Mouse (Mus musculus) megakaryocyte-erythroid progenitor cell, adult 5-6 weeks (primary cell): ENCODE data around the gene Csnk2a1. TPM values are rescaled to one million over a fixed set of nuclear protein-coding genes. Genes with fewer than 3 reads are reported as not detected.
A peak's percentile ranks its signal among the peaks of the same experiment; 100 is the strongest.

Source experiments
- ATAC-seq: replicated peaks from 2 replicates; pipeline ENCODE4 v1.8.0; 2016; ENCODE audit warnings: mild to moderate bottlenecking, inconsistent platforms; ENCODE audit not compliant: severe bottlenecking, poor library complexity, low FRiP score, low TSS enrichment
- total RNA-seq, 2 experiments: library from RNA; stranded (forward) in 1 of 2; stranded (reverse) in 1 of 2; fragments of 200-1000, 215-1000 nt in 1 of 2; fragments of >200 nt in 1 of 2; fragmentation: Nextera tagmentation in 1 of 2; gene quantifications; 2 replicates each; pipeline ENCODE4 v1.2.3; 2014 to 2017

Csnk2a1 gene
- total RNA-seq, 2 experiments from 2014 or later = 109 to 158 TPM

GRCm38 (mm10) chr2:152313926-152314325, 87.3 kb downstream of the Csnk2a1 start:
- no peak for ATAC-seq

- no peak for ATAC-seq
Observed at GRCm38 (mm10) chr2:152317054-152317453, 90.4 kb downstream of the Csnk2a1 start.

GRCm38 (mm10) chr2:152321558-152321957, 94.9 kb downstream of the Csnk2a1 start:
- no peak for ATAC-seq

GRCm38 (mm10) chr2:152322198-152322597, 95.6 kb downstream of the Csnk2a1 start:
- ATAC-seq = no peak

GRCm38 (mm10) chr2:152323971-152324370, 97.3 kb downstream of the Csnk2a1 start:
- ATAC-seq = no peak

GRCm38 (mm10) chr2:152324842-152325241, 98.2 kb downstream of the Csnk2a1 start:
- ATAC-seq = no peak

GRCm38 (mm10) chr2:152326157-152326556, 99.5 kb downstream of the Csnk2a1 start:
- no peak for ATAC-seq

GRCm38 (mm10) chr2:152326654-152327053, 100.0 kb downstream of the Csnk2a1 start:
- ATAC-seq = no peak

GRCm38 (mm10) chr2:152327980-152328379, 101.3 kb downstream of the Csnk2a1 start:
- no peak for ATAC-seq

GRCm38 (mm10) chr2:152330858-152331423, 104.3 kb downstream of the Csnk2a1 start:
- ATAC-seq = peak; percentile 69

Other genes starting within 250 kb of the Csnk2a1 start
- gene Fam110a, start 246.6 kb upstream of the Csnk2a1 start, total RNA-seq (2014; fragmentation: Nextera tagmentation) = 3.7 and 9.1 TPM in 2 replicates
- 0.50 and 1.6 TPM in 2 replicates for gene Fam110a, start 246.6 kb upstream of the Csnk2a1 start, total RNA-seq (2017)
- 0.42 and 1.4 TPM in 2 replicates for gene Slc52a3, start 230.3 kb upstream of the Csnk2a1 start, total RNA-seq (2014; fragmentation: Nextera tagmentation)
- 0.34 and 0.80 TPM in 2 replicates for gene Slc52a3, start 230.3 kb upstream of the Csnk2a1 start, total RNA-seq (2017)
- not detected in 2 replicates for gene Scrt2, start 145.3 kb upstream of the Csnk2a1 start, total RNA-seq (2014; fragmentation: Nextera tagmentation)
- gene Scrt2, start 145.3 kb upstream of the Csnk2a1 start, total RNA-seq (2017) = not detected in 2 replicates
- gene Srxn1, start 121.3 kb upstream of the Csnk2a1 start, total RNA-seq (2014; fragmentation: Nextera tagmentation) = 2.2 and 2.6 TPM in 2 replicates
- gene Srxn1, start 121.3 kb upstream of the Csnk2a1 start, total RNA-seq (2017) = 5.8 and 14.0 TPM in 2 replicates
- 1.0 TPM in 1 of 2 replicates, not detected in the other for gene Tcf15, start 83.3 kb upstream of the Csnk2a1 start, total RNA-seq (2014; fragmentation: Nextera tagmentation)
- gene Tcf15, start 83.3 kb upstream of the Csnk2a1 start, total RNA-seq (2017) = 2.1 and 4.3 TPM in 2 replicates
- gene Tbc1d20, start 67.0 kb downstream of the Csnk2a1 start, total RNA-seq (2014; fragmentation: Nextera tagmentation) = 23.5 and 27.8 TPM in 2 replicates
- 11.7 and 12.0 TPM in 2 replicates for gene Tbc1d20, start 67.0 kb downstream of the Csnk2a1 start, total RNA-seq (2017)
- 120 and 125 TPM in 2 replicates for gene Rbck1, start 105.8 kb downstream of the Csnk2a1 start, total RNA-seq (2014; fragmentation: Nextera tagmentation)
- 50.3 and 57.0 TPM in 2 replicates for gene Rbck1, start 105.8 kb downstream of the Csnk2a1 start, total RNA-seq (2017)
- 1.0 TPM in 1 of 2 replicates, not detected in the other for gene Trib3, start 117.2 kb downstream of the Csnk2a1 start, total RNA-seq (2014; fragmentation: Nextera tagmentation)
- not detected in 2 replicates for gene Trib3, start 117.2 kb downstream of the Csnk2a1 start, total RNA-seq (2017)
- gene Nrsn2, start 149.8 kb downstream of the Csnk2a1 start, total RNA-seq (2014; fragmentation: Nextera tagmentation) = not detected in 2 replicates
- not detected in 2 replicates for gene Nrsn2, start 149.8 kb downstream of the Csnk2a1 start, total RNA-seq (2017)
- gene Sox12, start 171.2 kb downstream of the Csnk2a1 start, total RNA-seq (2014; fragmentation: Nextera tagmentation) = 22.9 and 25.1 TPM in 2 replicates
- 2.4 and 7.7 TPM in 2 replicates for gene Sox12, start 171.2 kb downstream of the Csnk2a1 start, total RNA-seq (2017)
- gene Zcchc3, start 188.2 kb downstream of the Csnk2a1 start, total RNA-seq (2014; fragmentation: Nextera tagmentation) = 10.1 and 11.2 TPM in 2 replicates
- gene Zcchc3, start 188.2 kb downstream of the Csnk2a1 start, total RNA-seq (2017) = 6.6 and 7.8 TPM in 2 replicates
- gene 6820408C15Rik, start 188.7 kb downstream of the Csnk2a1 start, total RNA-seq (2014; fragmentation: Nextera tagmentation) = not detected in 2 replicates
- not detected in 2 replicates for gene 6820408C15Rik, start 188.7 kb downstream of the Csnk2a1 start, total RNA-seq (2017)
- gene Defb23, start 237.8 kb downstream of the Csnk2a1 start, total RNA-seq (2014; fragmentation: Nextera tagmentation) = not detected in 2 replicates
- gene Defb23, start 237.8 kb downstream of the Csnk2a1 start, total RNA-seq (2017) = not detected in 2 replicates